11 mouse cellular contexts compared by ENCODE assay signal in genomic region chr5:120600946-120601668, GRCm38 (mm10). TPM values are rescaled to one million over a fixed set of nuclear protein-coding genes. Genes with fewer than 3 reads are reported as not detected.
A peak's percentile ranks its signal among the peaks of the same experiment; 100 is the strongest.
DNase-seq lines count a peak whose midpoint lies in the region; ATAC-seq lines count a peak whose summit lies in the region.
"Had no signal": no experiment of that assay in that cellular context is flagged by ENCODE, and none has a peak within 500 bp of the region (broad histone marks: within the 10 kb centered on the region; RNA-seq: fewer than 3 reads in every experiment).

No protein-coding gene starts in this region.

- 29% methylated on average over 11 of the region's 11 CpGs for WGBS in heart, embryonic 13.5 days
- 41% methylated on average over 11 of the region's 11 CpGs for WGBS in heart, embryonic 11.5 days (ENCODE audit: insufficient replicate concordance)
- WGBS in limb, embryonic 11.5 days: 60% methylated on average over 11 of the region's 11 CpGs

- H3K9me3 ChIP-seq in heart, embryonic 13.5 days: no peaks in the 10 kb centered on the region
- no peaks in the 10 kb centered on the region for H3K9me3 ChIP-seq in heart, embryonic 11.5 days (replicated peaks; ENCODE audit: control insufficient read depth, low read length)
- H3K9me3 ChIP-seq in limb, embryonic 11.5 days (ENCODE audit: control insufficient read depth, low read length): no peaks in the 10 kb centered on the region
- H3K9me3 ChIP-seq: limb, embryonic 13.5 days had no signal

- DNase-seq in thymus, postnatal 0 days (ENCODE audit: low spot score): peak; percentile 49
- no peak for DNase-seq in thymus, postnatal 25 days
- DNase-seq in limb, embryonic 11.5 days (ENCODE audit: low spot score): peak; percentile 57
- DNase-seq in yolk sac, embryonic 10.5 days (ENCODE audit: low spot score): peak; percentile 44
- no peak for DNase-seq in frontal cortex, postnatal 10 days (ENCODE audit: low spot score in 2 of 2)
- no peak for DNase-seq in layer of hippocampus, adult 9-11 months

- H3K4me2 ChIP-seq in heart, embryonic 13.5 days: no peak overlapping the region
- H3K4me2 ChIP-seq in heart, embryonic 11.5 days: no peak overlapping the region
- H3K4me2 ChIP-seq in limb, embryonic 11.5 days (ENCODE audit: low read depth, severe bottlenecking): no peak overlapping the region
- H3K4me2 ChIP-seq: limb, embryonic 13.5 days had no signal

- peaks cover 43% of the 10 kb centered on the region for H3K27me3 ChIP-seq in heart, embryonic 13.5 days (replicated peaks)
- peaks cover 17% of the 10 kb centered on the region for H3K27me3 ChIP-seq in heart, embryonic 11.5 days (ENCODE audit: control insufficient read depth, insufficient read depth, low read length)
- H3K27me3 ChIP-seq in limb, embryonic 11.5 days (ENCODE audit: control insufficient read depth, insufficient read depth, low read length): no peaks in the 10 kb centered on the region
- H3K27me3 ChIP-seq: limb, embryonic 13.5 days had no signal

- no peak for ATAC-seq in heart, embryonic 13.5 days (ENCODE audit: extremely low read depth, insufficient number of reproducible peaks, low FRiP score, low TSS enrichment)
- no peak for ATAC-seq in heart, embryonic 11.5 days (replicated peaks; ENCODE audit: insufficient number of reproducible peaks, low FRiP score, low TSS enrichment)
- ATAC-seq in limb, embryonic 11.5 days (ENCODE audit: insufficient number of reproducible peaks, low FRiP score, low TSS enrichment, low read depth): no peak
- ATAC-seq: activated CD4-positive, CD25-positive, alpha-beta regulatory T cell, adult 4 months; forebrain, embryonic 16.5 days had no signal

- peaks cover 30% of the 10 kb centered on the region for H3K4me1 ChIP-seq in heart, embryonic 13.5 days
- peaks cover 17% of the 10 kb centered on the region; the same call in 1 of the 2 replicates for H3K4me1 ChIP-seq in heart, embryonic 11.5 days (ENCODE audit: control insufficient read depth, insufficient read depth, low read length)
- no peaks in the 10 kb centered on the region for H3K4me1 ChIP-seq in limb, embryonic 11.5 days (ENCODE audit: control insufficient read depth, insufficient read depth, low read length)

- H3K9ac ChIP-seq in heart, embryonic 13.5 days: no peak overlapping the region
- no peak overlapping the region for H3K9ac ChIP-seq in heart, embryonic 11.5 days (ENCODE audit: low read depth, low read length)
- no peak overlapping the region for H3K9ac ChIP-seq in limb, embryonic 11.5 days (ENCODE audit: low read length)
- H3K9ac ChIP-seq: limb, embryonic 13.5 days had no signal

- H3K4me3 ChIP-seq in heart, embryonic 13.5 days: no peak overlapping the region
- no peak overlapping the region for H3K4me3 ChIP-seq in heart, embryonic 11.5 days (ENCODE audit: low read depth, low read length)
- H3K4me3 ChIP-seq in limb, embryonic 11.5 days (ENCODE audit: low read depth, low read length): no peak overlapping the region
- H3K4me3 ChIP-seq: limb, embryonic 13.5 days had no signal

- peak overlapping the region; percentile 39; the same call in 1 of the 2 replicates for H3K27ac ChIP-seq in heart, embryonic 13.5 days (replicated peaks)
- H3K27ac ChIP-seq in heart, embryonic 11.5 days (ENCODE audit: low read depth, low read length): no peak overlapping the region
- no peak overlapping the region for H3K27ac ChIP-seq in limb, embryonic 11.5 days (replicated peaks; ENCODE audit: low read depth, low read length)
- H3K27ac ChIP-seq: limb, embryonic 13.5 days had no signal

- no peaks in the 10 kb centered on the region for H3K36me3 ChIP-seq in heart, embryonic 13.5 days
- H3K36me3 ChIP-seq in heart, embryonic 11.5 days (ENCODE audit: control insufficient read depth, insufficient read depth, low read length): no peaks in the 10 kb centered on the region
- H3K36me3 ChIP-seq in limb, embryonic 11.5 days (ENCODE audit: control insufficient read depth, insufficient read depth, low read length): no peaks in the 10 kb centered on the region
- H3K36me3 ChIP-seq: limb, embryonic 13.5 days had no signal

RNA-seq across cellular contexts. Expression of gene Rita1, which starts 11.3 kb away (rescaled TPM):
- 9.6 and 10.4 TPM in 2 replicates for polyA plus RNA-seq in heart, embryonic 13.5 days (2015; fragmentation: Nextera tagmentation; extraction: Ambion mirVana)
- polyA plus RNA-seq in heart, embryonic 11.5 days (2014; fragmentation: Nextera tagmentation; extraction: Ambion mirVana): 5.6 and 7.9 TPM in 2 replicates
- 10.7 TPM in 2 replicates for polyA plus RNA-seq in thymus, postnatal 0 days (2015; fragmentation: Nextera tagmentation; extraction: Ambion mirVana)
- 11.6 and 13.5 TPM in 2 replicates for polyA plus RNA-seq in limb, embryonic 11.5 days (2014; fragmentation: Nextera tagmentation; extraction: Ambion mirVana)

RNA-seq across cellular contexts. Expression of gene Ddx54, which starts 11.4 kb away (rescaled TPM):
- polyA plus RNA-seq in heart, embryonic 13.5 days (2015; fragmentation: Nextera tagmentation; extraction: Ambion mirVana): 29.6 and 29.7 TPM in 2 replicates
- 22.2 and 23.5 TPM in 2 replicates for polyA plus RNA-seq in heart, embryonic 11.5 days (2014; fragmentation: Nextera tagmentation; extraction: Ambion mirVana)
- 106 and 108 TPM in 2 replicates for polyA plus RNA-seq in thymus, postnatal 0 days (2015; fragmentation: Nextera tagmentation; extraction: Ambion mirVana)
- polyA plus RNA-seq in limb, embryonic 11.5 days (2014; fragmentation: Nextera tagmentation; extraction: Ambion mirVana): 33.1 and 33.5 TPM in 2 replicates

RNA-seq across cellular contexts. Expression of gene Iqcd, which starts 12.3 kb away (rescaled TPM):
- 0.27 and 0.44 TPM in 2 replicates for polyA plus RNA-seq in heart, embryonic 13.5 days (2015; fragmentation: Nextera tagmentation; extraction: Ambion mirVana)
- 0.18 and 0.54 TPM in 2 replicates for polyA plus RNA-seq in heart, embryonic 11.5 days (2014; fragmentation: Nextera tagmentation; extraction: Ambion mirVana)
- polyA plus RNA-seq in thymus, postnatal 0 days (2015; fragmentation: Nextera tagmentation; extraction: Ambion mirVana): 1.5 and 1.7 TPM in 2 replicates
- polyA plus RNA-seq in limb, embryonic 11.5 days (2014; fragmentation: Nextera tagmentation; extraction: Ambion mirVana): 0.27 and 0.40 TPM in 2 replicates

RNA-seq across cellular contexts. Expression of gene Tpcn1, which starts 12.6 kb away (rescaled TPM):
- 14.9 and 16.1 TPM in 2 replicates for polyA plus RNA-seq in heart, embryonic 13.5 days (2015; fragmentation: Nextera tagmentation; extraction: Ambion mirVana)
- 18.1 and 19.1 TPM in 2 replicates for polyA plus RNA-seq in heart, embryonic 11.5 days (2014; fragmentation: Nextera tagmentation; extraction: Ambion mirVana)
- 33.3 and 48.6 TPM in 2 replicates for polyA plus RNA-seq in thymus, postnatal 0 days (2015; fragmentation: Nextera tagmentation; extraction: Ambion mirVana)
- 13.9 and 15.2 TPM in 2 replicates for polyA plus RNA-seq in limb, embryonic 11.5 days (2014; fragmentation: Nextera tagmentation; extraction: Ambion mirVana)

RNA-seq across cellular contexts. Expression of gene Cfap73, which starts 32.9 kb away (rescaled TPM):
- not detected in 2 replicates for polyA plus RNA-seq in heart, embryonic 13.5 days (2015; fragmentation: Nextera tagmentation; extraction: Ambion mirVana)
- not detected in 2 replicates for polyA plus RNA-seq in heart, embryonic 11.5 days (2014; fragmentation: Nextera tagmentation; extraction: Ambion mirVana)
- 0.23 and 0.30 TPM in 2 replicates for polyA plus RNA-seq in thymus, postnatal 0 days (2015; fragmentation: Nextera tagmentation; extraction: Ambion mirVana)
- polyA plus RNA-seq in limb, embryonic 11.5 days (2014; fragmentation: Nextera tagmentation; extraction: Ambion mirVana): not detected in 2 replicates
- polyA plus RNA-seq: activated CD4-positive, CD25-positive, alpha-beta regulatory T cell, adult 4 months; limb, embryonic 13.5 days had no signal

Comparison
In these comparisons a context has a peak if more than half of its experiments do, and no peak if none do; other contexts are left out.
1. DNase-seq: peak in thymus, postnatal 0 days (single experiment), limb, embryonic 11.5 days (single experiment) and yolk sac, embryonic 10.5 days (single experiment); none in thymus, postnatal 25 days (single experiment), frontal cortex, postnatal 10 days (0 of 2) and layer of hippocampus, adult 9-11 months (single experiment).